Mouse (Mus musculus) layer of hippocampus, postnatal 14 days (tissue): ENCODE measurements at regions not wholly inside any gene's neighbourhood (a gene's known extent, or its start where the extent isn't known, plus 50 kb on each side); places are given as distances from the start of the nearest gene placed in this dataset.

Experiments used
- DNase-seq, 2 experiments: peaks; one replicate each; pipeline ENCODE4 v3.0.0; 2021 to 2022; ENCODE audit warnings: low spot score in 2 of 2, mixed read lengths in 1 of 2

- no peak for DNase-seq
These were observed 220.6 kb downstream of the Etaa1 start for GRCm38 (mm10) chr11:17733075-17733474.

DNA sequence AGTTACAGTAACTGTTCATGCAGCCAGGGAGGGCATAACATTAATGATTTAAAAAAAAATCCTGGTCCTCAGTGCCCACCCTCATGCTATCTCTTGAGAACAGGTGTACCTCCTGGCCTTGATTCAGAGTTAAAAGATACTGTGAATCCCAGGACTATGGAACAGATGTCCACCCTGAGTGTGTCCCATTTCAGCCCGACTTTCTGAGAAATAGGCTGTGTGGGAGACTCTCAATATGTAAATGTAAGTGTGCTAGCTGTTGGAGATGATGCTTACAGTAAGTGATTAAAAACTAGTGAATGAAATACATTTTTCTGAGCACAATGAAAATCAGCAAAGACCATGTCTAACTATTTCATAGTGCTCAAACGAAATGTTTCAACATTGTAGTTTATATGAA lies 219.2 kb downstream of the Etaa1 start:
- no peak for DNase-seq

DNA sequence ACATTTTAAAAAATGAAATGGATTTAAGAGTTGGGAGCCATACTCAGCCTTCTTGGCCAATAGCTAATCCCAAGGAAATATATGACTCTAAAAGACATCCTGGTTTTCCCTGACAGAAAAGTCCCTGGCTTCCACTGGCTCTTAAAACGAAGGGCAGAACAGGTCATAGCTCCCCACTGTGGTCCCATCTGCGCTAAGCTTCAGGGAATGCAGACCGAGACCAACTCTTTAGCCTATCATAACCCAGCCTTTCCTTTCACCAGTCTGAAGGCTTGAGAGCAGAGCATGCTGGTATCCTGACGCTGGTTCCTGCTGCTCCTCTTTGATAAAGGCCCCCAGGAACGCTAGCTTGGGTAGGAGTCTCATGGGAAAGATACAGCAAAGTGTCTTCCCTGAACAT lies 214.8 kb downstream of the Etaa1 start:
- no peak for DNase-seq

DNA sequence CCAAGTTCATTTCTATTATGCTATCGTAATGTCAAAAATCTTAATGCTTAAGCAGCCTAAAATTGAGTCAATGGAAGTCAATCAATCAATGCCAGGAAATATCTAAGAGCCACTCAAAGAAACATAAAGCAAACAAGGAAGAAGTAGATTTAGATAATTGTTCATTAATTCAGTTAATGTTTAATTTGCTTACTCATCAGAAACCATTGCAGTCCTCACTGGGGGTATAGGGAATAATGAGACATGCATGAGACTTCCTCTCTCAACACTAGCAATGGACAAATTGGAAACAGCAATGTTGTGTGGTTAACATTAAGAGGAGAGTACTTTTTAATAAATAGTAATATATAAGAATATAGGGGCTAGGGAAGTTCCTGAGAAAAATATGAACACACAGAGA lies 209.9 kb downstream of the Etaa1 start:
- no peak for DNase-seq

- DNase-seq, result no peak
These were observed 203.3 kb downstream of the Etaa1 start for GRCm38 (mm10) chr11:17750345-17750744.

- DNase-seq, result no peak
These were observed 194.5 kb downstream of the Etaa1 start for GRCm38 (mm10) chr11:17759224-17759623.

GRCm38 (mm10) chr11:17763411-17763810 lies 190.3 kb downstream of the Etaa1 start:
- peak in 1 of 2 experiments; percentile 31 for DNase-seq

DNA sequence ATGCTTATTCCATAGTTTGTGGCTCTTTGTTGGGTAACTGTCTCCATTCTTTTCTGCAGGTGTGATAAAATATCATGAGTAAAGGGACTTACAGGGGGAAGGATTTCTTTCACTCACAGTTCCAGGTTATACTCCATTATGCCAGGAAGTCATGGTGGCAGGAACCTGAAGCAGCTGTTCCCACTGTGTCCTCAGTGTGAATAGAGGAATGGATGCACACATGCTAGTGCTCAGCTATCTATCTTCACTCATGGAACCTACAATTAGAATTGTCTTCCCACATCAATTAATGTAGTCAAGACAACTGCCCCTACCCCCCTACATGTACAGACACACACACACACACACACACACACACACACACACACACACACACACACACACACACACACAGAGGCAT lies 189.5 kb downstream of the Etaa1 start:
- no peak for DNase-seq

GRCm38 (mm10) chr11:17768345-17768759 lies 185.3 kb downstream of the Etaa1 start:
- DNase-seq, result no peak

- DNase-seq, result no peak
These were observed 184.7 kb downstream of the Etaa1 start for GRCm38 (mm10) chr11:17768837-17769466.

- DNase-seq, result no peak
These were observed 156.0 kb downstream of the Etaa1 start for GRCm38 (mm10) chr11:17797632-17798031.

DNA sequence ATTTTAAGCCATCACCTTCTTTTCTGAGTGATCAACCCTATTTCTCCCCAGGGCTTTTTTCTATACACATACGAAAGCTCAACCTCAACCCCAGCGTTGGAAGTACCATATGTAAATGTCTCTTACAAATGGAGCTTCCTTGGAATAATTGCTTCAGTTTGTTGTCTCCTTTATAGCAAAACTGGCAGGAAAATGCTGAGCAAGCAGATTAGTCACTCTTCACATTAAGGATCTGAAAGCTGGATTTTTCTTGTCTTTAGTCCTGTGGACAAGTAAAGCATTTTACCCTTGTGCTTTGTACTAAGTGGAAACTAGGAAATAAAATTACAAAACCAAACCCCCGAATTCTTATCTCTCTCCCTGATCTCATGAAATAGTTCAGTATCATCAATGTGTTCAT lies 145.8 kb downstream of the Etaa1 start:
- DNase-seq, result no peak

- no peak for DNase-seq
These were observed 141.7 kb downstream of the Etaa1 start for GRCm38 (mm10) chr11:17811829-17812559.

- no peak for DNase-seq
These were observed 111.0 kb downstream of the Etaa1 start for GRCm38 (mm10) chr11:17842642-17843041.

GRCm38 (mm10) chr11:17852405-17852804 lies 101.3 kb downstream of the Etaa1 start:
- no peak for DNase-seq

DNA sequence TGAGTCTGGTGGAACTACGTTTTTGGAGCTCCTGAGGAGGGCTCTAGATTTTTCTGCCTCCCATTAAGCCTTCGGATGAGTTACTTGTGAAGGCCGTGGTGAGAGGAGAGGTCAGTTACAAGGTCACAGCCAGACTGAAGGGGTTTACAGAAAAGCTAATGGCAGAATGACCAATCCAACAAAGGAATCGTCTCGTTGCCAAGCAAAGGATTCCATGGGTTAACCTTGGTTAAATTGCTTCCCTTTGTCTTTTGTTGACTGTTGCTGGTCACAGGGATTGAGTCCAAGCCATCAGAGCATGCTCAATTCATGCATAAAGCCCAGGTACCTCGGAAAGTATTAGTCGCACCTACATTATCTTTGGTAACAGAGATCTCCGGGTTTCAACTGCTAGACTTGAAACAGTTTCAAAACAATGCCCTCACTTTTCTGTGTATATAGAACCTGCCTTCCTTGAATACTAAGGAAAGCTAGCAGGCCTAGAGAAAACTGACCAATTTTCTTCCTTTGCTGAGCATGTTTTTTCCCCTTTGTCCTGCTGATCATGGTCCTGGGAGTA lies 100.3 kb downstream of the Etaa1 start:
- no peak for DNase-seq

- no peak for DNase-seq
These were observed 99.8 kb downstream of the Etaa1 start for GRCm38 (mm10) chr11:17853832-17854231.

DNA sequence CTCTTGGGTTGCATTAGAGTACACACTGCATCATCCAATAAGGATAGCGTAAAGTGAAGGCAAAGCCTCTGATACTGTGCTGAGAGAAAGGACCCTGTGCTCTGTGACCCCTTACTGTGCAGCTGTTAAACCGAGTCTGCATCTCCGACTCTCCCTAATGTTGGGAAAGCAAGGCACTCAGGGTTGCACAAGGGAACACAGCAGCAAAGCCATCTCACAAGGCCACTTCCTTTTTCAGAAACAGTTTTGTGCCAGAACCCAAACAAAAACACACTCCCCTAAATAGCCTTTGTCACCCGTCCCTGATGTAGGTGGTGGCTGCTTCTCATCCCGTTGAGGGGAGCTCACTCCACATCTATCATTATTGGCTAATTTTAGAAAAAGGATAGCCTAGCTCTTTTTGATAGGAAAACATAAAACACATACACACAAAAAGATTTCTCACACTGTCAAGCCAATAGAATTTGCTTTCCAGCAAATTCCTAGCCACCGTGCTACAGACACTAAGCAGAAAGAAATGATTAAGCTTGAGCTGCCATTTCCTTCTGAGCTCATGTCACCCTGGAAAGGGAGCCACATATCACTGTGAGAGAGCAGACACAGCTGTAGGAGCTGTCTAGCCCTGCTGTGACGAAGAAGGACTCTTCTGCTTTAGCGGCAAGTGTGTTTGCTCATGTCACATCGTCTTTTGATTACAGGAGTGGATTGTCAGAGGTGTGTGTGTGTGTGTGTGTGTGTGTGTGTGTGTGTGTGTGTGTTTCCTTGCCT lies 94.1 kb downstream of the Etaa1 start:
- DNase-seq, result no peak

- no peak for DNase-seq
These were observed 88.8 kb downstream of the Etaa1 start for GRCm38 (mm10) chr11:17864833-17865397.

- no peak for DNase-seq
These were observed 83.0 kb downstream of the Etaa1 start for GRCm38 (mm10) chr11:17870690-17871089.

DNA sequence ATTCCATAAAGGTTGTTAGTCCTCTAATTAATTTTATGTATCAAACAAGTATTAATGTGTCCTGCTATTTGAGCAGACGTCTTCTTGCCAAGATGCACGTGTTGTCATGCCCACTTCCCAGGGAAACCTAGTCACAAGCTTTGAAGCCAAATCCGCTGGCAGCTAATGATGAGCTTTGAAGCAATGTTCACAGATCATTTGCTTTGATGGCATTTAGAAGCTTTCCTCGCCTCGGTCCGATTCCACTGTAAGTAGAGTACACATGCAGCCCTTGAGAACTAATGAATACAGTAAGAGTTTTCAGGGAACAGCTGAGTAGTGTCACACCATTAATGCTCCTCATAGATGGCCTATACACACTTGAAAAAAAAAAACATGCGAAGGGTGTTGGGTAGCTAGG lies 81.8 kb downstream of the Etaa1 start:
- DNase-seq, result no peak

DNA sequence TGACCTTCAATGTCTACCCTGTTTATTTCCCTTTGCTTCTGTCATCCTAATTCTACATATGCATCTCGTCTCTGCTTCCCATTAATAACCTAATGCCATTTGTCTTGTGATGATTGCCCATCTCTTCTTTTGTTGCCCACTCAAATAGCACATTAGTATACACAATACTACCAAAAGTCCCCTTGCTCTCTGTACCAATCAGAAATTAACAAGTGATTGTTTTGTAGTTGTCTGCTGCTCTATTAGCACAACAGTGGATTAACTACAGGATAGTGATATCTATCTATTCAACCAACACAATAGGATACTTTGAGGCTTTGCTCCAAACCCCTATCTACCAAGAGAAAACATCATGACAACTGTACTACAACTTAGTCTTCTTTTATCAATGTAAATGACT lies 70.4 kb downstream of the Etaa1 start:
- DNase-seq, result no peak
